Mouse (Mus musculus): ENCODE results near the gene Slc4a10. TPM values are rescaled to one million over a fixed set of nuclear protein-coding genes. Genes with fewer than 3 reads are reported as not detected.

Gene Slc4a10
- polyA plus RNA-seq, 1 experiment from 2014 or later: 0.46 TPM

DNA sequence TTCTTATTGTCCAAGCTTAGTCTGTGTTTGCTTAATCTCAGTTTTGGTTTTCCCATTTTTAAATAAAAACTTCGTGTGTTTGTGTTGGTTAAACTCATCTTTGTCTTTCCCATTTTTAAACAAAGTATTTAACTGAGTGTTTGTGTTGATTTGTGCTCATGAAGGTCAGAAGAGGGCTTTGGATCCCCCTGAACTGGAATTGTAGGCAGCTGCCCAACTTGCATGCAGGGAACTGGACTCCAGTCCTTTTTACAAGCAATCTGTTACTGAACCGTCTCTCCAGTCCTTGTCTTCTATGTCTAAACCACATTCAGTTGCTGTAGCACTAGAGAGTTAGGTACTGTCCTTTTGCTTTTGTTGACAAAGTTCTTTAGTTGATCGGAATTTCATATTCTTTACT, 41.3 kb downstream of the Slc4a10 start:
- Histone ChIP-seq H3K4me1 (ENCODE audit: control insufficient read depth in 2 of 2, insufficient read depth in 2 of 2, low read length in 2 of 2) (no peaks in the 10 kb centered on the region), H3K4me2 (ENCODE audit: low read length) (no peak overlapping the region), H3K9ac (ENCODE audit: low read length) (no peak overlapping the region), H3K36me3 (ENCODE audit: control insufficient read depth, insufficient read depth, low read length) (no peaks in the 10 kb centered on the region), H3K27ac (replicated peaks in 1 of 2; ENCODE audit: control insufficient read depth in 1 of 2, insufficient read depth in 1 of 2, low read depth in 2 of 2, low read length in 2 of 2) (no peak overlapping the region), H3K27me3 (ENCODE audit: control insufficient read depth, insufficient read depth, low read length) (no peaks in the 10 kb centered on the region), H3K4me3 (ENCODE audit: control insufficient read depth in 1 of 2, insufficient read depth in 1 of 2, low read depth in 1 of 2, low read length in 2 of 2) (no peak overlapping the region), H3K9me3 (ENCODE audit: control insufficient read depth, low read length) (no peaks in the 10 kb centered on the region)
- ATAC-seq (ENCODE audit: insufficient number of reproducible peaks, insufficient read depth, low FRiP score, low read depth): no peak
- 76% methylated on average over 3 of the region's 3 CpGs for WGBS

- no peaks in the 10 kb centered on the region for H3K36me3 ChIP-seq (ENCODE audit: control insufficient read depth, insufficient read depth, low read length)
- 75% methylated on average over 8 of the region's 8 CpGs for WGBS
- H3K4me3 ChIP-seq (ENCODE audit: control insufficient read depth in 1 of 2, insufficient read depth in 1 of 2, low read depth in 1 of 2, low read length in 2 of 2): no peak overlapping the region
- H3K27ac ChIP-seq (replicated peaks in 1 of 2; ENCODE audit: control insufficient read depth in 1 of 2, insufficient read depth in 1 of 2, low read depth in 2 of 2, low read length in 2 of 2): no peak overlapping the region
- no peaks in the 10 kb centered on the region for H3K27me3 ChIP-seq (ENCODE audit: control insufficient read depth, insufficient read depth, low read length)
- H3K9me3 ChIP-seq (ENCODE audit: control insufficient read depth, low read length): no peaks in the 10 kb centered on the region
- no peak overlapping the region for H3K9ac ChIP-seq (ENCODE audit: low read length)
- no peaks in the 10 kb centered on the region for H3K4me1 ChIP-seq (ENCODE audit: control insufficient read depth in 2 of 2, insufficient read depth in 2 of 2, low read length in 2 of 2)
- no peak overlapping the region for H3K4me2 ChIP-seq (ENCODE audit: low read length)
- no peak for ATAC-seq (ENCODE audit: insufficient number of reproducible peaks, insufficient read depth, low FRiP score, low read depth)
These were observed 42.5 kb downstream of the Slc4a10 start for GRCm38 (mm10) chr2:62088715-62089114.

GRCm38 (mm10) chr2:62089208-62089607, 42.9 kb downstream of the Slc4a10 start:
- Histone ChIP-seq H3K9me3 (ENCODE audit: control insufficient read depth, low read length) (no peaks in the 10 kb centered on the region), H3K4me1 (ENCODE audit: control insufficient read depth in 2 of 2, insufficient read depth in 2 of 2, low read length in 2 of 2) (no peaks in the 10 kb centered on the region), H3K36me3 (ENCODE audit: control insufficient read depth, insufficient read depth, low read length) (no peaks in the 10 kb centered on the region), H3K4me3 (ENCODE audit: control insufficient read depth in 1 of 2, insufficient read depth in 1 of 2, low read depth in 1 of 2, low read length in 2 of 2) (no peak overlapping the region), H3K4me2 (ENCODE audit: low read length) (no peak overlapping the region), H3K27me3 (ENCODE audit: control insufficient read depth, insufficient read depth, low read length) (no peaks in the 10 kb centered on the region), H3K27ac (replicated peaks in 1 of 2; ENCODE audit: control insufficient read depth in 1 of 2, insufficient read depth in 1 of 2, low read depth in 2 of 2, low read length in 2 of 2) (no peak overlapping the region), H3K9ac (ENCODE audit: low read length) (no peak overlapping the region)
- 83% methylated on average over 9 of the region's 9 CpGs for whole genome bisulfite sequencing
- no peak for ATAC-seq (ENCODE audit: insufficient number of reproducible peaks, insufficient read depth, low FRiP score, low read depth)

DNA sequence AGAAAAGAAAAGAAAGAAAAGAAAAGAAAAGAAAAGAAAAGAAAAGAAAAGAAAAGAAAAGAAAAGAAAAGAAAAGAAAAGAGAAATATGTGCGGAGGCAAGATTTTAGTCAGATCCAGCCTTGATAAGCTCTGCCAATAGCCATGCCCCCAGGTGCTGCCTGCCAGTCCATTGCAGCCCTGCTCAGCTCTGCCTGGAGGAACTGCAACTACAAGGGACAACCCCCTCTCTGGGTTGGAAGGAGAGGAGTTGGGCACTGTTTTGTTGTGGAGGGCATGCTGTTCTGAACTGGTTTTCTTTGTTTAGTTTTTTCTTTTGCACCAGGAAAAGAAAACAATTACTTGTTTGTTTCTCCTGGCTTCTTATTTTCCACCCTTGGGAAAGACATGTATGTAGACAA, 54.3 kb downstream of the Slc4a10 start:
- Histone ChIP-seq H3K4me3 (ENCODE audit: control insufficient read depth in 1 of 2, insufficient read depth in 1 of 2, low read depth in 1 of 2, low read length in 2 of 2) (no peak overlapping the region), H3K36me3 (ENCODE audit: control insufficient read depth, insufficient read depth, low read length) (no peaks in the 10 kb centered on the region), H3K9ac (ENCODE audit: low read length) (no peak overlapping the region), H3K27me3 (ENCODE audit: control insufficient read depth, insufficient read depth, low read length) (no peaks in the 10 kb centered on the region), H3K27ac (replicated peaks in 1 of 2; ENCODE audit: control insufficient read depth in 1 of 2, insufficient read depth in 1 of 2, low read depth in 2 of 2, low read length in 2 of 2) (no peak overlapping the region), H3K4me1 (ENCODE audit: control insufficient read depth in 2 of 2, insufficient read depth in 2 of 2, low read length in 2 of 2) (no peaks in the 10 kb centered on the region), H3K4me2 (ENCODE audit: low read length) (no peak overlapping the region), H3K9me3 (ENCODE audit: control insufficient read depth, low read length) (no peaks in the 10 kb centered on the region)
- ATAC-seq (ENCODE audit: insufficient number of reproducible peaks, insufficient read depth, low FRiP score, low read depth): no peak
- 77% methylated on average over 1 of the region's 1 CpGs for WGBS

DNA sequence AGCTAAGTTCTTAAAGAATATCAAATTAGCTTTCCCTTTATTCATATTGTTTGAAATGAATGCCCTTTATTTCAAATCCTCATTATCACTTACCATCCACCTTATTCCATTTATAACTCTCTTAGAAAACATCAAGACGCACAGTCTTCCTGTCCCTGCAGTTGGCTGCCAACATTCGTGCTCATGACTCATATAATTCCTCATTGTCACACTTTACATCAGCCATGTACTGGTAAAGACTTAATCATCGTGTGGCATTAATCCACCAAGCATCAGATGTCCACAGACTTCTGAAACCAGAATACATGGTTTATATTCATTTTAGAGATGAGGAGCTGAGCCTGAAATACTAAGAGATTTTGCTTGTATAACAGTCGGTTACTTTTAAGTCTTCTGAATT, 69.1 kb downstream of the Slc4a10 start:
- Histone ChIP-seq H3K27ac (replicated peaks in 1 of 2; ENCODE audit: control insufficient read depth in 1 of 2, insufficient read depth in 1 of 2, low read depth in 2 of 2, low read length in 2 of 2) (no peak overlapping the region), H3K4me3 (ENCODE audit: control insufficient read depth in 1 of 2, insufficient read depth in 1 of 2, low read depth in 1 of 2, low read length in 2 of 2) (no peak overlapping the region), H3K4me2 (ENCODE audit: low read length) (no peak overlapping the region), H3K9ac (ENCODE audit: low read length) (no peak overlapping the region), H3K36me3 (ENCODE audit: control insufficient read depth, insufficient read depth, low read length) (no peaks in the 10 kb centered on the region), H3K9me3 (ENCODE audit: control insufficient read depth, low read length) (no peaks in the 10 kb centered on the region), H3K4me1 (ENCODE audit: control insufficient read depth in 2 of 2, insufficient read depth in 2 of 2, low read length in 2 of 2) (no peaks in the 10 kb centered on the region), H3K27me3 (ENCODE audit: control insufficient read depth, insufficient read depth, low read length) (no peaks in the 10 kb centered on the region)
- ATAC-seq (ENCODE audit: insufficient number of reproducible peaks, insufficient read depth, low FRiP score, low read depth): no peak
- 72% methylated on average over 4 of the region's 4 CpGs for WGBS

DNA sequence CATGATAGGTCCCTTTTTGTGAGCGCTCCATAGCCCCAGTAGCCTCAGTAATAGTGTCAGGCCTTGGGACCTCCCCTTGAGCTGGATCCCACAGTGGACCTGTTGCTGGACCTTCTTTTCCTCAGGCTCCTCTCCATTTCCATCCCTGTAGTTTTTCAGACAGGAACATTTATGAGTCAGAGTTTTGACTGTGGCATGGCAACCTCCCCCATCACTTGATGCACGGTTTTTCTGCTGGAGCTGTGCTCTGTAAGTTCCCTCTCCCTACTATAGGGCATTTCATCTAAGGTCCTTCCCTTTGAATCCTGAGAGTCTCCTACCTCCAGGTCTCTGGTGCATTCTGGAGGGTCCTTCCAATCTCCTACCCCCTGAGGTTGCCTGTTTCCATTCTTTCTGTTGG, 83.7 kb downstream of the Slc4a10 start:
- Histone ChIP-seq H3K4me3 (ENCODE audit: control insufficient read depth in 1 of 2, insufficient read depth in 1 of 2, low read depth in 1 of 2, low read length in 2 of 2) (no peak overlapping the region), H3K9ac (ENCODE audit: low read length) (no peak overlapping the region), H3K36me3 (ENCODE audit: control insufficient read depth, insufficient read depth, low read length) (no peaks in the 10 kb centered on the region), H3K27ac (replicated peaks in 1 of 2; ENCODE audit: control insufficient read depth in 1 of 2, insufficient read depth in 1 of 2, low read depth in 2 of 2, low read length in 2 of 2) (no peak overlapping the region), H3K4me2 (ENCODE audit: low read length) (no peak overlapping the region), H3K4me1 (ENCODE audit: control insufficient read depth in 2 of 2, insufficient read depth in 2 of 2, low read length in 2 of 2) (no peaks in the 10 kb centered on the region), H3K9me3 (ENCODE audit: control insufficient read depth, low read length) (no peaks in the 10 kb centered on the region), H3K27me3 (ENCODE audit: control insufficient read depth, insufficient read depth, low read length) (no peaks in the 10 kb centered on the region)
- no peak for ATAC-seq (ENCODE audit: insufficient number of reproducible peaks, insufficient read depth, low FRiP score, low read depth)
- WGBS: 87% methylated on average over 2 of the region's 2 CpGs

- Histone ChIP-seq H3K9me3 (ENCODE audit: control insufficient read depth, low read length) (no peaks in the 10 kb centered on the region), H3K27ac (replicated peaks in 1 of 2; ENCODE audit: control insufficient read depth in 1 of 2, insufficient read depth in 1 of 2, low read depth in 2 of 2, low read length in 2 of 2) (no peak overlapping the region), H3K36me3 (ENCODE audit: control insufficient read depth, insufficient read depth, low read length) (no peaks in the 10 kb centered on the region), H3K4me3 (ENCODE audit: control insufficient read depth in 1 of 2, insufficient read depth in 1 of 2, low read depth in 1 of 2, low read length in 2 of 2) (no peak overlapping the region), H3K9ac (ENCODE audit: low read length) (no peak overlapping the region), H3K4me1 (ENCODE audit: control insufficient read depth in 2 of 2, insufficient read depth in 2 of 2, low read length in 2 of 2) (no peaks in the 10 kb centered on the region), H3K4me2 (ENCODE audit: low read length) (no peak overlapping the region), H3K27me3 (ENCODE audit: control insufficient read depth, insufficient read depth, low read length) (no peaks in the 10 kb centered on the region)
- no peak for ATAC-seq (ENCODE audit: insufficient number of reproducible peaks, insufficient read depth, low FRiP score, low read depth)
- 50% methylated on average over 8 of the region's 8 CpGs for WGBS
These were observed 88.6 kb downstream of the Slc4a10 start for GRCm38 (mm10) chr2:62134911-62135310.

DNA sequence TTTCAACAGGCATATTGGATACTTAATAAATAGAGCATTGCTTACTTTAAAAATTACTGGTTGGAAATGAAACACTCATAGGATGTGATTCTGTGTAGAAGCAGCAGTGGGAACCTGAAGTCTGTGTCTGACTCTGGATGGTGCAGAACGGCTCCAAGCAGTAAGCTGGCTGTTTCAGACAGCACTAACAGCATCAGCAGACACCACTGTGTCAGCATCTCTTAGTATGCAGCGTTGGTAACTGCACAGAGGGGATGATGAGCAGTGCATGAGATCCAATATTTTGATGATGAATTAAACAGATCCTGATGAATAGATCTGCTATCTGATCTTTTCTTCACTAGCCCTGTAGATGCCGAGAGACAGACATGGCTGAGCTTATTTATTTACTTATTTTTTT, 101.4 kb downstream of the Slc4a10 start:
- no peak overlapping the region for H3K4me3 ChIP-seq (ENCODE audit: control insufficient read depth in 1 of 2, insufficient read depth in 1 of 2, low read depth in 1 of 2, low read length in 2 of 2)
- H3K36me3 ChIP-seq (ENCODE audit: control insufficient read depth, insufficient read depth, low read length): no peaks in the 10 kb centered on the region
- no peaks in the 10 kb centered on the region for H3K27me3 ChIP-seq (ENCODE audit: control insufficient read depth, insufficient read depth, low read length)
- no peak overlapping the region for H3K9ac ChIP-seq (ENCODE audit: low read length)
- H3K9me3 ChIP-seq (ENCODE audit: control insufficient read depth, low read length): no peaks in the 10 kb centered on the region
- ATAC-seq (ENCODE audit: insufficient number of reproducible peaks, insufficient read depth, low FRiP score, low read depth): no peak
- H3K4me2 ChIP-seq (ENCODE audit: low read length): 0 out of 2 replicates have a peak overlapping the region, but pooled peaks have one; percentile 2
- H3K27ac ChIP-seq (replicated peaks in 1 of 2; ENCODE audit: control insufficient read depth in 1 of 2, insufficient read depth in 1 of 2, low read depth in 2 of 2, low read length in 2 of 2): no peak overlapping the region
- WGBS: 22% methylated on average over 3 of the region's 3 CpGs
- H3K4me1 ChIP-seq (ENCODE audit: control insufficient read depth in 2 of 2, insufficient read depth in 2 of 2, low read length in 2 of 2): peaks cover 0 to 25% of the 10 kb centered on the region in 2 experiments; a peak in 2 of 4 replicates
